Mouse (Mus musculus): ENCODE measurements around the gene Fnbp1l.

- TF ChIP-seq CTCF (IDR thresholded peaks at IDR 0.05; ENCODE audit: low read depth) (no peak), EP300 (IDR thresholded peaks at IDR 0.05; ENCODE audit: low read depth) (no peak)
Measured at GRCm38 (mm10) chr3:122573426-122574286, 45.9 kb downstream of the Fnbp1l start.
